Mouse (Mus musculus): ENCODE measurements around the gene Vmn1r217. TPM values are rescaled to one million over a fixed set of nuclear protein-coding genes. Genes with fewer than 3 reads are reported as not detected.

Vmn1r217 gene
- total RNA-seq (2023; ENCODE audit: inconsistent age) = not detected in 4 replicates

GRCm38 (mm10) chr13:23118126-23118525, at the start of gene Vmn1r217:
TSS of gene Vmn1r217 (minus strand) at chr13:23118226.

GRCm38 (mm10) chr13:23159012-23159411, 41.0 kb upstream of the Vmn1r217 start, which contains the start of gene Vmn1r219:
TSS of gene Vmn1r219 (plus strand) at chr13:23159312.

GRCm38 (mm10) chr13:23133099-23133498, 15.1 kb upstream of the Vmn1r217 start, which contains the start of gene Vmn1r218:
TSS of gene Vmn1r218 (plus strand) at chr13:23133155.

GRCm38 (mm10) chr13:23067725-23068124, 50.3 kb downstream of the Vmn1r217 start, which contains the start of gene Vmn1r215:
TSS of gene Vmn1r215 (plus strand) at chr13:23068025.

Other genes starting within 250 kb of the Vmn1r217 start
- not detected in 4 replicates for gene Vmn1r212, start 234.0 kb downstream of the Vmn1r217 start, total RNA-seq (2023; ENCODE audit: inconsistent age)
- gene Vmn1r213, start 110.6 kb downstream of the Vmn1r217 start, total RNA-seq (2023; ENCODE audit: inconsistent age) = not detected in 4 replicates
- gene Vmn1r214, start 87.8 kb downstream of the Vmn1r217 start, total RNA-seq (2023; ENCODE audit: inconsistent age) = not detected in 4 replicates
- gene Vmn1r215, start 50.2 kb downstream of the Vmn1r217 start, total RNA-seq (2023; ENCODE audit: inconsistent age) = not detected in 4 replicates
- gene Vmn1r218, start 14.9 kb upstream of the Vmn1r217 start, total RNA-seq (2023; ENCODE audit: inconsistent age) = not detected in 4 replicates
- not detected in 4 replicates for gene Vmn1r219, start 41.1 kb upstream of the Vmn1r217 start, total RNA-seq (2023; ENCODE audit: inconsistent age)
- gene Vmn1r220, start 69.7 kb upstream of the Vmn1r217 start, total RNA-seq (2023; ENCODE audit: inconsistent age) = not detected in 4 replicates
- gene Vmn1r221, start 95.9 kb upstream of the Vmn1r217 start, total RNA-seq (2023; ENCODE audit: inconsistent age) = not detected in 4 replicates
- not detected in 4 replicates for gene Vmn1r222, start 117.7 kb upstream of the Vmn1r217 start, total RNA-seq (2023; ENCODE audit: inconsistent age)
- gene Vmn1r223, start 128.9 kb upstream of the Vmn1r217 start, total RNA-seq (2023; ENCODE audit: inconsistent age) = not detected in 4 replicates